Mouse (Mus musculus) adrenal gland, adult (tissue): ENCODE results near the gene Jph4.
A peak's percentile ranks its signal among the peaks of the same experiment; 100 is the strongest.

Experiments used
- DNase-seq, 2 experiments: peaks; one replicate each; pipeline ENCODE4 v3.0.0; 2022 to 2023; ENCODE audit warnings: low spot score in 1 of 2; ENCODE audit not compliant: inconsistent age in 2 of 2

Jph4 gene

DNA sequence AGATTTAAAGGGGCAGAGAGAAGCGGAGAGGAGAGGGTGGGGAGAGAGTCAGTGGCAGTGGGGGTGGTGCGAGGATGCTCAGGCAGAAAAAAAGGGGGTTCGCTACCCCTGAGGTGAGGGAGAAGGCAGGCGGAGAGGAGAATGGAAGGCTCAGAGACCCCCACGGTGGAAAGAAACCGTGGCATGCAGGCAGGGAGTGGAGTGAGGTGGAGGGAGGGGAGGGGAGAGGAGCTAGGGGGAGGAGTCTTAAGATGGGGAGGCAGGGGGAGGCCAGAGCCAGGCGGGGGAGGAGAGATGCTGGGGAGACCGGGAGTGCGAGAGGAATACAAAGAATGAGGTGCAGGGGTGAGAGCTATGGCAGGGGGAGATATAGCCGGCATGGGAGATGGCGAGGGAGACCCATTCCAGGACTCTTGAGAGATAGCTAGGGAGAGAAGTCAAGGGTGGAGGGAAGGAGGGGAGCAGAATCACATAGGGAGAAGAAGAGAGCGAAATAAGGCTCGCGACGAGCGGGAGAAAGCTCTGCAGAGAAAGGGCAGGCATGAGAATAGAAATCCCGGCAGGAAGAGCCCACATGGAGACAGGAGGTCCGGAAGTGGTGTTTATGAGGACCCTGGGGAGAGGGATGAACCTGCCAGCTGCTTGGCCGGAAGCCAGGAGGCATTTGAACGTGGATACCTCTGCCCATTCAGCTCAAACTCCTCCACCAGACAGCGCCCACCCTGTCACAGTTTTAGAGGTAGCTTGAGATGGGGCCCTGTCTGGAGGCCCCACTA, at the start of gene Jph4:
Gene Jph4, minus strand, starts transcription at position 511 of the 776 bp plus-strand sequence.
- peak in 1 of 2 experiments; percentile 46 for DNase-seq

- no peak for DNase-seq
Observed at GRCm38 (mm10) chr14:55164172-55164806, 47.6 kb upstream of the Jph4 start.

GRCm38 (mm10) chr14:55162168-55162567, 45.4 kb upstream of the Jph4 start:
- no peak for DNase-seq

- peak; percentile 65 to 91 for DNase-seq
Observed at GRCm38 (mm10) chr14:55161098-55161634, 44.4 kb upstream of the Jph4 start.

DNA sequence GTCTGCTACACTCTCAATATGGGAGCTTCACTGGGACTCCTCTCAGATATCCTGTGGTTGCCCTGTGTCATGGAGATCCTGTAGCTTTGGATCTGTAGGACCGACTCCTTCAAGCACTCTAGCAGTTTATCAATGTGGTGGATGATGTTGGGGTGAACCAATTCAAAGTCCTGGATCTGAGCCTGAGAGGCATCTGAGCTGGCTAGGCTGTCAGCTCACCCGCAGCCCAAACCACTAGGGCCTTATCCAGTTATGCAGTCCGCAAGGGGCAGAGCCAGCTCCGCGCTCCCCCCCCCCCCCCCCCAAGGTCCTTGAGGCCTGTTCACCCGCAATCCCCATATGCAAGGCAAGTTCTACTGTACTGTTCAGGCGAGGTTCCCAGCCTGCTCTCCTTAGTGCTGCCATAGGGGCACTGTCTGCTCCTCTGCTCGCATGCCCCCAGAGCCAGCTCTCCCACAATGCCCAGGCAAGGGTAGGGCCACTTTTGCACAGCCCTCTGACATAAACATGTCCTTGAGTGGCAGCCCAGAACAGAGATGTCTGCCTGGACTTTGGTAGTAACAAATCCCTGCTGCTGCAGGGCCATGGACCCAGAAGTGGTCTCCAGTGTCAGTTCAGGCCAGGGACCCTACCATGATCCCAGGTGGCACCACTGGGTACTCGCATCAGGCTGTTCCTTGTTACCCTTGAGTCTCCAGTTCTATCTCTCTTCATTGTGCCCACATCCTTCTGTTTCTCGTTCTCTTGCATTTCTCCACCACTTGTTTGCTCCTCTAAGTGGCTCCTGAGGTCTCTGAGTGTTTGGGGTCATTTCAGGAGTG, 43.7 kb upstream of the Jph4 start:
- no peak for DNase-seq

GRCm38 (mm10) chr14:55157322-55158065, 40.8 kb upstream of the Jph4 start:
- DNase-seq = no peak

GRCm38 (mm10) chr14:55152951-55153481, 36.3 kb upstream of the Jph4 start:
- DNase-seq = no peak

DNA sequence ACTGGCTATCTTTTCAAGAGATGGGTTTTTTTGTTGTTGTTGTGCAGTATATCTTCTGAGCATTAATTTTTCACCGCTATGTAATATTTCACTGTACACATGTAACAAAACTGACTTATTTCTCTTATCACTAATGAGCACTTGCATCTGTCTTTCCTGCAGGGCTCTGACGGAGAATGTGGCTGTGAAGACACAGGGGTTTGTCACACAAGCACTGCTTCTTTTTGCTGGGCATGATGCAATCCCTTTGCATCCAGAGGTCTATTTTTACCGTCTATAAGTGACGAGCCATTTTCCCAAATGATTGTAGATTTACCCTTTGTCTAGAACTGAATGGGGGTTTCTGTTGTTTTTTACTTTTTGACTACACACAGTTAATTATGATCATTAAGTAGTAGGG, 35.4 kb upstream of the Jph4 start:
- no peak for DNase-seq

GRCm38 (mm10) chr14:55150985-55151384, 34.2 kb upstream of the Jph4 start:
- DNase-seq = no peak

DNA sequence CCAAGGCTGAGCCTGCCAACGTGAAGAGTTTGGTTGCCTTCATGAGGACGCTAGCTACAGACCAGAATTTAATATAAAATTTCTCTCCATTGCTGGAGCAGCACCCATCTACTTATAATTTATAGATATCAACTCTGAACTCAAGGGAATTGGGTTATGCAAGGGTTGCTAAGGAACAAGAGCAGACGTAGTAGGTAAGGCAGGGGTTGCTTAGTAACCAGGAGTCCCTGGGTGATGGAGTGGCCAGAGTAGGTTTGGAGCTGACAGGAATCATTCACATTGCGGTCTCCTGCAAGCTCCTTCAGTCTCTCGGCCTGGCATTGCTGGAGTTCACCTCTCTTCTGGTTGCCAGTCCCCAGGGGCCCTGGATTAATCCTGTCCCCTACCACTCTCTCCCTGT, 32.3 kb upstream of the Jph4 start:
- DNase-seq = peak in 1 of 2 experiments; percentile 55

GRCm38 (mm10) chr14:55148363-55148915, 31.7 kb upstream of the Jph4 start:
- peak; percentile 46 to 84 for DNase-seq

GRCm38 (mm10) chr14:55146829-55147401, 30.2 kb upstream of the Jph4 start:
- peak in 1 of 2 experiments; percentile 59 for DNase-seq

DNA sequence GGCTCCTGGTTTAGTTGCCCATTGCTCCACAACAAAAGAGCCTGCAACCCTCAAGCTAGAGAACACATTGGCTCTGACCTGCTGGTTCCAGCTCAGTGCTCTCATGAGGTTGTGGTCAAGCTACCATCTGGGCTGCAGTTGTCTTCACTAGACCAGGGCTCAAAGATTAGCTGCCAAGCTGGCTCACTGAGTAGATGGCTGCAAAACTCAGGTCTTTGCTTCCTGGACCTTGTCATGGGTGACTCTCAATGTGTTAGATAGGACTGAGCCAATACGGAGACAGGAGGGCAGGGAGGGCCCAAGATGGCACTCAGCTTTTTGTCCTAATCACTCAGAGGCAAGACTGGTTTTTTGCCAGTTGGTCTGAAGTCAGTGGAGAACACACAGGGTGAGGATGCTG, 29.6 kb upstream of the Jph4 start:
- DNase-seq = no peak

- no peak for DNase-seq
Observed at GRCm38 (mm10) chr14:55139313-55139712, 22.6 kb upstream of the Jph4 start.

- DNase-seq = no peak
Observed at GRCm38 (mm10) chr14:55135676-55136075, 18.9 kb upstream of the Jph4 start.

- DNase-seq = no peak
Observed at GRCm38 (mm10) chr14:55126521-55126920, 9.8 kb upstream of the Jph4 start.

GRCm38 (mm10) chr14:55125711-55126110, 9.0 kb upstream of the Jph4 start:
- peak; percentile 49 to 78 for DNase-seq

GRCm38 (mm10) chr14:55122359-55122758, 5.6 kb upstream of the Jph4 start:
- DNase-seq = no peak

- peak; percentile 85 to 90 for DNase-seq
Observed at GRCm38 (mm10) chr14:55121947-55122346, 5.2 kb upstream of the Jph4 start.
